Mouse (Mus musculus) gastrocnemius, adult 8-10 months (tissue): ENCODE data around the gene Dlg5. TPM values are rescaled to one million over a fixed set of nuclear protein-coding genes. Genes with fewer than 3 reads are reported as not detected.
A peak's percentile ranks its signal among the peaks of the same experiment; 100 is the strongest.

Experiments
- DNase-seq, 2 experiments: peaks; one replicate each; pipeline ENCODE4 v3.0.0; 2022; ENCODE audit warnings: low spot score in 2 of 2
- total RNA-seq, 4 experiments: library from RNA; stranded (reverse); gene quantifications; 2 replicates each; pipeline ENCODE4 v1.2.4; 2022

Gene Dlg5
- 10 to 100 TPM in 1 of 4 experiments, 1 to 10 TPM in 3; 3.5 to 11.1 (median 6.0) TPM for total RNA-seq

- DNase-seq, result peak; percentile 21 to 40
These were observed at the start of gene Dlg5 for GRCm38 (mm10) chr14:24245177-24246081. Gene Dlg5 (minus strand): TSS chr14:24245920.

GRCm38 (mm10) chr14:24293631-24294030, 47.9 kb upstream of the Dlg5 start:
- DNase-seq, result no peak

- DNase-seq, result no peak
These were observed 47.2 kb upstream of the Dlg5 start, which contains the start of gene E330034G19Rik for GRCm38 (mm10) chr14:24292914-24293313. Gene E330034G19Rik (plus strand): TSS chr14:24293214.

- DNase-seq, result no peak
These were observed 45.0 kb upstream of the Dlg5 start for GRCm38 (mm10) chr14:24290726-24291125.

- DNase-seq, result no peak
These were observed 40.4 kb upstream of the Dlg5 start for GRCm38 (mm10) chr14:24286136-24286535.

GRCm38 (mm10) chr14:24282276-24282675, 36.6 kb upstream of the Dlg5 start:
- no peak for DNase-seq

GRCm38 (mm10) chr14:24281278-24281677, 35.6 kb upstream of the Dlg5 start:
- no peak for DNase-seq

- DNase-seq, result no peak
These were observed 29.8 kb upstream of the Dlg5 start for GRCm38 (mm10) chr14:24275534-24275933.

- DNase-seq, result no peak
These were observed 27.9 kb upstream of the Dlg5 start for GRCm38 (mm10) chr14:24273575-24273974.

- no peak for DNase-seq
These were observed 23.9 kb upstream of the Dlg5 start for GRCm38 (mm10) chr14:24269571-24269970.

- no peak for DNase-seq
These were observed 17.2 kb upstream of the Dlg5 start for GRCm38 (mm10) chr14:24262915-24263314.

GRCm38 (mm10) chr14:24262382-24262781, 16.7 kb upstream of the Dlg5 start:
- no peak for DNase-seq

- no peak for DNase-seq
These were observed 14.7 kb upstream of the Dlg5 start for GRCm38 (mm10) chr14:24260391-24260790.

- no peak for DNase-seq
These were observed 10.2 kb upstream of the Dlg5 start for GRCm38 (mm10) chr14:24255956-24256355.

GRCm38 (mm10) chr14:24253611-24254202, 8.0 kb upstream of the Dlg5 start:
- DNase-seq, result no peak

GRCm38 (mm10) chr14:24251326-24251725, 5.6 kb upstream of the Dlg5 start:
- no peak for DNase-seq

GRCm38 (mm10) chr14:24249926-24250325, 4.2 kb upstream of the Dlg5 start:
- DNase-seq, result no peak

GRCm38 (mm10) chr14:24244330-24245176, 1.2 kb downstream of the Dlg5 start:
- DNase-seq, result no peak

- DNase-seq, result no peak
These were observed 3.7 kb downstream of the Dlg5 start for GRCm38 (mm10) chr14:24242016-24242415.

GRCm38 (mm10) chr14:24240831-24241230, 4.9 kb downstream of the Dlg5 start:
- DNase-seq, result no peak

- no peak for DNase-seq
These were observed 6.1 kb downstream of the Dlg5 start for GRCm38 (mm10) chr14:24239651-24240050.

- no peak for DNase-seq
These were observed 9.8 kb downstream of the Dlg5 start for GRCm38 (mm10) chr14:24235954-24236353.
